Mouse (Mus musculus): ENCODE measurements at regions not wholly inside any gene's neighbourhood (a gene's known extent, or its start where the extent isn't known, plus 50 kb on each side); places are given as distances from the start of the nearest gene placed in this dataset.

GRCm38 (mm10) chr19:54616924-54617323 is 510.1 kb downstream of the Gpam start:
- Histone ChIP-seq H3K4me3 (replicated peaks; ENCODE audit: insufficient read depth, low read depth, low read length) (no peak overlapping the region), H3K4me1 (ENCODE audit: control insufficient read depth, insufficient read depth, low read length) (no peaks in the 10 kb centered on the region), H3K27me3 (ENCODE audit: control insufficient read depth, insufficient read depth, low read length) (no peaks in the 10 kb centered on the region), H3K27ac (ENCODE audit: insufficient read depth, low read length) (no peak overlapping the region)
- no peak for TF ChIP-seq POLR2A (IDR thresholded peaks at IDR 0.05; ENCODE audit: borderline replicate concordance, insufficient read depth, low read length)
- TF ChIP-seq CTCF (IDR thresholded peaks at IDR 0.05; ENCODE audit: borderline replicate concordance, insufficient read depth, low read depth, low read length): no peak
- WGBS: 51% methylated on average over 4 of the region's 4 CpGs
- DNase-seq: no peak

Data from cerebellum, adult 2 months (tissue).